ENCODE assay signal across 8 mouse cellular contexts in the genomic region with DNA sequence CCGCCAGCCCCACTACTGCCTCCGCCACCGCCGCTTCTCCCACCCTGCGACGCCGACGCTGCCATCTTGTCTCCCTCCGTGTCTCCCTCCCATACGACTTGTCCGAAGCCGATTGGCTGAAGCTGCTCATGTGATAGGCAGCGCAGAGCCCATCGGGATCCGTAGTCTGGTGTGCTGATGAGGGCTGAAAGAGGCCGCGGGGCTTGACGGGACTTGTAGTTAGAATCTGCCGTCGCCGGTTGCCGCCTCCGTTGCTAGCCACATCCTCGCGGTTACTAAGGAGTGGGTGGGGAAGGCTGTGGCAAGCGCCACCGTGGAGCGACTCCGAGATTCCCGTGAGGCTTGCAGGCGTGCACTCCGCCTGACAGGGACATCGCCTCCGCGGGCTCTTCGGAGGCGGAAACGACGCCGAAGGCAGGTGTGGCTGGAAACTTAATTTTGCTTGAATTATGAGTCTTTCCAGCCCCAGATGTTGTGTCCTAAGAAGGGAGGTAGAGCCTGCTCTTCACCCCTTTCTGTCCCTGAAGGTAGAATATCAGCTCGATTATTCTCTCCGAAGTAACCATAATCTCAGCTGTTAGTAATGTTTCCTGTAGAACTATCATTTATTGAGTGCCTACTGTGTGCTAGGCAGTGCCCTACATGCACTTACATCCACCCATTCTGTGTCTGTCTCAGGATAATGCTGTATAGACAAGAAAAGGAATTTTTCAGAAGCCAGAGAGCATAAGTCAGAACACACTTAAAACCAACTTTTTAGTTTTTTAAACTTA. TPM values are rescaled to one million over a fixed set of nuclear protein-coding genes. Genes with fewer than 3 reads are reported as not detected.
DNase-seq lines count a peak whose midpoint lies in the region; ATAC-seq and TF ChIP-seq lines count a peak whose summit lies in the region.

A gene (plus strand): TSS at position 304 of the 773 bp plus-strand sequence.

- peaks cover 8% of the 10 kb centered on the region for H3K4me1 ChIP-seq in embryonic facial prominence, embryonic 14.5 days (ENCODE audit: control insufficient read depth, insufficient read depth, low read length)
- peaks cover 6% of the 10 kb centered on the region for H3K4me1 ChIP-seq in heart, adult 2 months (ENCODE audit: control insufficient read depth, insufficient read depth, low read length)
- H3K4me1 ChIP-seq in limb, embryonic 13.5 days, result peaks cover 21% of the 10 kb centered on the region
- peaks cover 20% of the 10 kb centered on the region for H3K4me1 ChIP-seq in midbrain, embryonic 16.5 days (ENCODE audit: control insufficient read depth, insufficient read depth, low read length)

- under 1% methylated on average over 42 of the region's 42 CpGs for WGBS in embryonic facial prominence, embryonic 14.5 days
- whole genome bisulfite sequencing in heart, adult 2 months, result under 1% methylated on average over 42 of the region's 42 CpGs
- WGBS in limb, embryonic 13.5 days, result under 1% methylated on average over 42 of the region's 42 CpGs
- 0% methylated on average over 42 of the region's 42 CpGs for WGBS in midbrain, embryonic 16.5 days

- peaks cover 14% of the 10 kb centered on the region for H3K36me3 ChIP-seq in embryonic facial prominence, embryonic 14.5 days (ENCODE audit: control insufficient read depth, insufficient read depth, low read length)
- no peaks in the 10 kb centered on the region; the same call in 1 of the 2 replicates for H3K36me3 ChIP-seq in heart, adult 2 months (ENCODE audit: control insufficient read depth, insufficient read depth, low read length)
- peaks cover 23% of the 10 kb centered on the region for H3K36me3 ChIP-seq in limb, embryonic 13.5 days
- no peaks in the 10 kb centered on the region for H3K36me3 ChIP-seq in midbrain, embryonic 16.5 days (ENCODE audit: control insufficient read depth, insufficient read depth, low read length)

- peak within 1 kb of the TSS; percentile 68 for H3K4me3 ChIP-seq in embryonic facial prominence, embryonic 14.5 days (ENCODE audit: low read depth, low read length)
- peak within 1 kb of the TSS; percentile 100 for H3K4me3 ChIP-seq in heart, adult 2 months
- peak within 1 kb of the TSS; percentile 74 for H3K4me3 ChIP-seq in limb, embryonic 13.5 days
- H3K4me3 ChIP-seq in midbrain, embryonic 16.5 days (ENCODE audit: low read depth, low read length), result peak within 1 kb of the TSS; percentile 67

- TF ChIP-seq CTCF in heart, adult 2 months (IDR thresholded peaks at IDR 0.05), result no peak

- intact Hi-C loops in heart, adult 2 months (cut with DNase I), result loop anchor here (2.0 to 5.0 kb wide), 2 partner anchors 30 to 377 kb away; a partner anchor contains a TSS

- peak within 1 kb of the TSS; percentile 75 for H3K27ac ChIP-seq in embryonic facial prominence, embryonic 14.5 days (replicated peaks; ENCODE audit: low read depth, low read length)
- H3K27ac ChIP-seq in heart, adult 2 months, result peak within 1 kb of the TSS; percentile 94
- H3K27ac ChIP-seq in limb, embryonic 13.5 days, result peak within 1 kb of the TSS; percentile 22; the same call in 1 of the 2 replicates
- H3K27ac ChIP-seq in midbrain, embryonic 16.5 days (ENCODE audit: low read length), result peak within 1 kb of the TSS; percentile 79

- peak within 1 kb of the TSS; percentile 80 for H3K9ac ChIP-seq in embryonic facial prominence, embryonic 14.5 days (ENCODE audit: low read depth, low read length)
- peak within 1 kb of the TSS; percentile 64 for H3K9ac ChIP-seq in heart, adult 2 months (ENCODE audit: low read depth, low read length)
- H3K9ac ChIP-seq in limb, embryonic 13.5 days, result peak within 1 kb of the TSS; percentile 82
- peak within 1 kb of the TSS; percentile 85 for H3K9ac ChIP-seq in midbrain, embryonic 16.5 days (ENCODE audit: low read depth, low read length)

- H3K9me3 ChIP-seq in embryonic facial prominence, embryonic 14.5 days (ENCODE audit: control insufficient read depth, low read length), result no peaks in the 10 kb centered on the region
- H3K9me3 ChIP-seq in limb, embryonic 13.5 days, result no peaks in the 10 kb centered on the region
- no peaks in the 10 kb centered on the region for H3K9me3 ChIP-seq in midbrain, embryonic 16.5 days (replicated peaks; ENCODE audit: control insufficient read depth, low read length, poor library complexity, severe bottlenecking)

- peak within 1 kb of the TSS; percentile 82 for H3K4me2 ChIP-seq in embryonic facial prominence, embryonic 14.5 days (ENCODE audit: low read depth, low read length)
- H3K4me2 ChIP-seq in limb, embryonic 13.5 days (replicated peaks), result peak within 1 kb of the TSS; percentile 89
- peak within 1 kb of the TSS; percentile 89 for H3K4me2 ChIP-seq in midbrain, embryonic 16.5 days (ENCODE audit: low read length)

- peak; percentile 99 for ATAC-seq in embryonic facial prominence, embryonic 14.5 days (ENCODE audit: low read depth)
- ATAC-seq in limb, embryonic 13.5 days (ENCODE audit: low FRiP score, low read depth), result peak; percentile 99
- peak; percentile 98 for ATAC-seq in midbrain, embryonic 16.5 days

- peaks cover 6% of the 10 kb centered on the region for H3K79me2 ChIP-seq in heart, adult 2 months (replicated peaks; ENCODE audit: control insufficient read depth, insufficient read depth, low read length)

- peak; percentile 59; the same call in 1 of the 2 replicates for TF ChIP-seq EP300 in heart, adult 2 months (IDR thresholded peaks at IDR 0.05; ENCODE audit: insufficient read depth, low read depth, low read length)

- no peaks in the 10 kb centered on the region for H3K27me3 ChIP-seq in embryonic facial prominence, embryonic 14.5 days (replicated peaks; ENCODE audit: control insufficient read depth, insufficient read depth, low read length)
- no peaks in the 10 kb centered on the region for H3K27me3 ChIP-seq in heart, adult 2 months (ENCODE audit: control insufficient read depth, insufficient read depth, low read length)
- no peaks in the 10 kb centered on the region for H3K27me3 ChIP-seq in limb, embryonic 13.5 days
- no peaks in the 10 kb centered on the region for H3K27me3 ChIP-seq in midbrain, embryonic 16.5 days (ENCODE audit: control insufficient read depth, insufficient read depth, low read depth, low read length)

- TF ChIP-seq POLR2A in heart, adult 2 months (IDR thresholded peaks at IDR 0.05; ENCODE audit: insufficient read depth, low read depth, low read length), result peak; percentile 95

- DNase-seq in 3T3-L1 (ENCODE audit: low read depth, low spot score), result peak; percentile 98
- DNase-seq in adrenal gland, postnatal 4 days (ENCODE audit: low spot score in 2 of 2), result peak; percentile 80 to 94
- peak; percentile 100 for DNase-seq in embryonic facial prominence, embryonic 14.5 days (ENCODE audit: low spot score)
- DNase-seq in heart, adult 2 months, result peak; percentile 94 to 98
- peak; percentile 97 for DNase-seq in kidney, adult 8-10 months
- peak; percentile 90 to 97 for DNase-seq in spleen, postnatal 10 days (ENCODE audit: low spot score in 2 of 2)

RNA-seq across cellular contexts. Expression of the gene that starts here (rescaled TPM):
- total RNA-seq in adrenal gland, postnatal 4 days (2021), result 1 to 10 TPM; 2.0 to 3.4 TPM
- 0.42 and 0.55 TPM in 2 replicates for polyA plus RNA-seq in embryonic facial prominence, embryonic 14.5 days (2014; fragmentation: Nextera tagmentation; extraction: Ambion mirVana)
- under 1 TPM in 1 of 2 experiments, not detected in 1; 0.10 TPM for total RNA-seq in heart, adult 2 months (2021)
- polyA plus RNA-seq in heart, adult 2 months (2012; rRNA removed), result 0.14 TPM in 1 of 2 replicates, not detected in the other
- polyA plus RNA-seq in limb, embryonic 13.5 days (2015; fragmentation: Nextera tagmentation; extraction: Ambion mirVana), result 0.15 and 0.27 TPM in 2 replicates
- polyA plus RNA-seq in midbrain, embryonic 16.5 days (2015; fragmentation: Nextera tagmentation; extraction: Ambion mirVana), result 1.1 and 1.3 TPM in 2 replicates

Comparison
In these comparisons a context has a peak if more than half of its experiments do, and no peak if none do; other contexts are left out.
1. Peak in every context shown above with its lines: DNase-seq, ATAC-seq, H3K4me3 ChIP-seq and H3K27ac ChIP-seq.
2. Peak in DNase-seq, ATAC-seq, H3K4me3 ChIP-seq, H3K27ac ChIP-seq, H3K9ac ChIP-seq and H3K4me2 ChIP-seq in embryonic facial prominence, embryonic 14.5 days; RNA of the gene not detected or under 1 TPM.
3. Peak in DNase-seq, H3K4me3 ChIP-seq, H3K27ac ChIP-seq and H3K9ac ChIP-seq in heart, adult 2 months; RNA of the gene not detected or under 1 TPM.
4. Peak in ATAC-seq, H3K4me3 ChIP-seq, H3K27ac ChIP-seq, H3K9ac ChIP-seq and H3K4me2 ChIP-seq in limb, embryonic 13.5 days; RNA of the gene not detected or under 1 TPM.
5. H3K27ac ChIP-seq: peak in every context shown above with its lines; median percentile 94 in heart, adult 2 months; 79 in midbrain, embryonic 16.5 days; 75 in embryonic facial prominence, embryonic 14.5 days; 22 in limb, embryonic 13.5 days.